Mouse (Mus musculus) liver, postnatal 0 days (tissue): ENCODE data around the gene Rapgef4.

Experiments used
- CTCF ChIP-seq: sonication (generic); IDR thresholded peaks from 2 replicates; pipeline ENCODE4 v1.5.1; 2016; ENCODE audit warnings: antibody characterized with exemption, low read depth
- EP300 ChIP-seq: IDR thresholded peaks from 2 replicates; pipeline ENCODE4 v1.6.1; 2016; ENCODE audit warnings: antibody characterized with exemption, low read depth, mild to moderate bottlenecking

GRCm38 (mm10) chr2:72104604-72105003 is 123.6 kb downstream of the Rapgef4 start:
- TF ChIP-seq CTCF (no peak), EP300 (no peak)
